Mouse (Mus musculus) liver, postnatal 0 days (tissue): ENCODE measurements around the gene Vamp1.

ENCODE experiments used
- CTCF ChIP-seq: sonication (generic); IDR thresholded peaks from 2 replicates; pipeline ENCODE4 v1.5.1; 2016; ENCODE audit warnings: antibody characterized with exemption, low read depth
- EP300 ChIP-seq: IDR thresholded peaks from 2 replicates; pipeline ENCODE4 v1.6.1; 2016; ENCODE audit warnings: antibody characterized with exemption, low read depth, mild to moderate bottlenecking

- TF ChIP-seq EP300 (no peak), CTCF (no peak)
Observed at GRCm38 (mm10) chr6:125244551-125244950, 29.2 kb downstream of the Vamp1 start.
